Mouse (Mus musculus) G1E-ER4 (cell line): ENCODE results near the gene Ube2d2b. TPM values are rescaled to one million over a fixed set of nuclear protein-coding genes. Genes with fewer than 3 reads are reported as not detected.

Experiments used
- GATA1 ChIP-seq: IDR thresholded peaks from one replicate; pipeline ENCODE4 v1.8.0; 2012; ENCODE audit warnings: low read length, inconsistent platforms
- polyA plus RNA-seq: library from polyadenylated mRNA; stranded (reverse); fragments of >175 nt; gene quantifications from 2 replicates; pipeline ENCODE4 v1.2.3, GENCODE M21; 2012

Ube2d2b gene
- polyA plus RNA-seq, 1 experiment, result not detected

DNA sequence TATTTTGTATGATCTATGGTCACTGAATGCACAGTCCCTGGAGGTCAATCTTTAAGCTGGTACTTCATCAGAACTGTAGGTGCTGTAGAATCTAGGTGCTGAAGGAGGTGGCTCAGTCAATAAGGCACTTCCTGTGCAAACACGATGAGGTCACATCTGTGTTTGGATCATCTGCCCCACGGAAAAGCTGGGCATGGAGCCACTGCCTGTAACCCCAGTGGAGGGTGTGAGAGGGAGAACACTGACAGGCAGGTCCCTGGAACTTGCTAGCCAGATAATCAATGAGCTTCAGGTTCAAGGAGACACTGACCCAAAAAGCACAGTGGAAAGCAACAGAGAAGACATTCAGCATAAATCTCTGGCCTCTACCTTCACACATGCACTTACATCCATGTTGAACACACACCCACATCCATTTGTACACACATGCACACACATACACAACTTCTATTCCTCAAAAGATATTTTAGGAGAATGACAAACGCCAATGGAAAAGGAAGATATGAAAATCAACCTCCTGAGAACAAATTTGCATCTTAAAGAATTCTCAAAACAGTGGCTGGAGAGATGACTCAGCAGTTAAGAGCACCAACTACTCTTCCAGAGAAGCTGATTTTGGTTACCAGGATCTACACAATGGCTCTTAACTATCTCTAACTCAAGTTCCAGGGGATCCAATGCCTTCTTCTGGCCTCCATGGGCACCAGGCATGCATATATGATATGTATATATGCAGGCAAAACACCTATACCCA is 9.2 kb downstream of the Ube2d2b start:
- TF ChIP-seq GATA1, result no peak

DNA sequence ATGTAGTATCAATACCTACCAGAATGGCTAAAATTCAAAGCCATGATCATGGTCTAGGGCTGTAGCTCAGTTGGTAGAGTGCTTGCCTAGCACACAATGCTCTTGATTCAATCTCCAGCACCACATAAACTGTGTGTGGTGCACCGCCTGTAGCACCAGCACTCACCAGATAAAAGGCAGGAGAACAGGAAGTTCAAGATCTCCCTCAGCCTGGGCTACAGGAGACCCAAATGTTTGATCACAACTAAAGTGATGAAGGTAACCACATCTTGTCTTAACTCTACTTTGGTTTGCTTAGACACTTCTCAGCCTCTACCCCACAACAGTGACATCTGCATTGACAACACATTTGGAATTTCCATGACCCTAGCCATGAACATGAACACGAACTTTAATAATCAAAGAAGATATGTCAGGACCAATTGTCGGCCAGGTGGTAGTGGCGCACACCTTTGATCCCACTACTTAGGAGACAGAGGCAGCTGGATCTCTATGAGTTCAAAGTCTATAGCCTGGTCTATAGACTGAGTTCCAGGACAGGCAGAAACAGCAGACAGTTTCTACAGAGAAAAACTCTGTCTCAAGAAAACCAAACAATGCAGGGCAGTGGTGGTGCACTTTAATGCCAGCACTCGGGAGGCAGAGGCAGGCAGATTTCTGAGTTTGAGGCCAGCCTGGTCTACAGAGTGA is 10.8 kb downstream of the Ube2d2b start:
- no peak for TF ChIP-seq GATA1

DNA sequence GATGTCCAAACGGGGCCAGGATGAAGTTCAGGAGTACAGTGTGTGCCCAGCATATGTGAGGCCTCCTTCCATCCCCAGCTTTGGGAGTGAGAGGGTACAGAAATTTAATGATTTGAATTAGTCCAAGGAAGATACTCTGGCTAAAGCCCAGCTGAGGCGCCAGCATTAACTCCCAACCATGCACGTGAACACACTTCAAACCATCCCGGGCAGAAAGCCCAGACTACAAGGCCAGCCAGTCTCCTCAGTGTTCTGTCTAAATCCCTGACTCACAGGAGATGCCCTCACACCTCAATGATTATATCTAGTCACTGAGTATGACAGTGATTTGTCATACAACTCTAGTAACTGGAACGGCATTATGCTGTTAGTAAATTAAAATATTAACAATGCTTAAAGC is 17.4 kb downstream of the Ube2d2b start:
- no peak for TF ChIP-seq GATA1

DNA sequence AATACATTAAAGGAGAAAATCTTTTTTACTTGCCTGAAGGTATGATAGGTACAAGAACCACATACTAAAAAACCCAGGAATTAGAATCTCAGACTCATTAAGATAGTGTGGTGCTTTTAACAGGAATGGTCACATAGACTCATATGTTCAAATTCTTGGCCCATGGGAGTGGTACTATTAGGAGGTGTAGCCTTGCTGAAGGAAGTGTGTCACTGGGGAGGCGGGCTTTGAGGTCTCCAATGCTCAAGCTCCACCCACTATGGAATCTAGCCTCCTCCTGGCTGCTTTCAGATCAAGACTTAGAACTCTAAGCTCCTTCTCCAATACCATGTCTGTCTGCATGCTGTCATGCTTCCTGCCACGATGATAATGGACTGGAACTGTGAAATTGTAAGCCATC is 17.9 kb downstream of the Ube2d2b start:
- TF ChIP-seq GATA1, result no peak

DNA sequence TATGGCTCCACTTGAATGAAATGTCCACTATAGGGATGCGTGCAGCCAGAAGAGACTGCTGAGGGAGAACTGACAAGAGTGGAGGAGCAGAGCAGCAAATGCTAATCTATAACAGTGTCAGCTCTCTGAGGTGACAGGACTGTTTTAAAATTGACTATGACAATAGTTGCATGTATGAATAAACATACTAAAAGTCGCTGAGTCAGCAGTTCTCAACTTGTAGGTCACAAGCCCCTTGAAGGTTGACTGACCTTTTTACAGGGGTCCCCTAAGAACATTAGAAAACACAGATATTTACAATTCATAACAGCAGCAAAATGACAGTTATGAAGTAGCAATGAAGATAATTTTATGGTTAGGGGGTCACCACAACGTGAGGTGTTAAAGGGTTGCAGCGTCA is 19.1 kb downstream of the Ube2d2b start:
- TF ChIP-seq GATA1, result no peak

DNA sequence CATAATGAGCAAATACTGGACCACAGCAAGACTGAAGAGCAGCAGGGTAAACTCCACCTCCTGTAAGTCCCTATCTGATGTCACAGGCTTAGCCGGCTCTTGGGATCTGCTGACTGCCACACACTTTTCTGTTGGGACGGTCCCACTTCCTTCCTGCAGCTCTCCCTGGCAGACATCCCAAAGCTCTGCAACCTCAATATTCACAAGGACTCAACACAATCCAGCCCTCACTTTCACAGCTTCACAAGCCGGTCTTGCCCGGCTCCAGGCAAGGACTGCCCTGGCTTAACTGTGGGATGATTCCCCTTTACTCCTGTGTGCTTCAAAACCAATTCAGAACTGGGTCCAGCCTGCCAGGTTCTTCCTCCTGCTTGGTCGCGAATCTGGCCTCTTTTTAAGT is 23.9 kb downstream of the Ube2d2b start:
- TF ChIP-seq GATA1, result no peak

DNA sequence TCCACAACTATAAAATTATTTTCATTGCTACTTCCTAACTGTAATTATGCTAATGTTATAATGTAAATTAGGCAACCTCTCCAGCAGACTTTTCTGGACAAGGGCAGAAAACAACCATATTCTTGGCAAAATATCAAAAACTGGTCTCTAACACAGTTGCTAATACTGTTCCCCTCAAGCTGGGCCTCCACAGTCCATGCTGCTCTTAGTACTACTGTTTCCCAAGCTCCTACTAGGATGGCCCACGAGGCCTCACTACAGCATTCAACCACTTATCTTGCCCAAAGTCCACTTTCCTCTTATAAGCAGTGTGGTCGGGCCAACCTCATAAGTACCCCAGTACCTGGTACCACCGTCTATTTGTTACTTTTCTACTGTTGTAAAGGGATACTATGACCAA is 24.7 kb downstream of the Ube2d2b start:
- no peak for TF ChIP-seq GATA1

DNA sequence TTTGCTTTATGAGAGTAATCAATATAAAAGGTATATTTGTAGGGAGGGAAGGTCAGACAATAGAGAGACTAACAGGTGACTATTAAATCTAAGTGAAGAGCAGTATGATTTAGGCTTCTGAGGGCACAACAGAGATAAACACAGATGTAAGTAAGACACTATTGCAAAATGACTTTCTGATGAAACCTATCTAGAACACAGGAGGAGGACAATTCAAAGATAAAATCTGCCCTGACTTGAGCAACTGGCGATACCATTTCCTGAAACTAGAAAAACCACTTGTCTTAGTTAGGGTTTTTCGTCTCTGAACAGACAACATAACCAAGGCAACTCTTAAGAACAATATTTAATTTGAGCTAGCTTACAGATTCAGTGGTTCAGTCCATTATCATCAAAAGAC is 25.6 kb downstream of the Ube2d2b start:
- no peak for TF ChIP-seq GATA1

DNA sequence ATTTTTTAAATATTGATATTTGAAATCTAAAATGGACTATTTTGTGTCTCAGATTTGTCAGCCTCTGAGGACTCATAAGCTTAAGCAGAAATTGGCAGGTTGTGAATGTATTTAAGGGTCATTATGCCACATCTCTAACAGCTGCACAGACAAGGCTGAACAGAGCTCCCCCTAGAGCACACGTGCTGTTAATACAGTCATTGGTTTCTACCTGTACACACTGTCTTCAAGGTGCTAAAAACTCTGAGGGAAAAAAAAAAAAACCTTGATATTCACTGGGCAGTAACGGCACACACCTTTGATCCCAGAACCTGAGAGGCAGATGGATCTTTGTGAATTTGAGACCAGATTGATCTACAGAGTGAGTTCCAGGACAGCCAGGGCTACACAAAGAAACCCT is 29.1 kb downstream of the Ube2d2b start:
- no peak for TF ChIP-seq GATA1

DNA sequence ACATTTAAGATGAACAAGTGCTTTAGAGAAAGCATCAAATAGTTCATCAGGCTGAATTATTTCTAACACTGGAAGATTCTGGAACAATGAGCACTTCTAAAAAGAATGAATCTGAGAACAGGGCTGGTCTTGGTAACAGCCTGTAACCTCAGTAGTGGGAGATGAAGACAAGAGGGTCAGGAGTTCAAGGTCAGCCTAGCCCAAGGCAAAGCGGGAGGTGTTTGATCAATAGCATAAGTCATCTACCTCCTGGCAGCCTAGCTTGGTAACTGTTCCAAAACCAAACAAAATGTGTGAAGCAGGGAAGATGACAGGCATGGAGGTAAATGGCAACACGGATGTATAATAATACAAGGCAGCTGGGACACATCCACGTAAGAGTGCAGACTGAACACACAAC is 34.1 kb downstream of the Ube2d2b start:
- TF ChIP-seq GATA1, result no peak

DNA sequence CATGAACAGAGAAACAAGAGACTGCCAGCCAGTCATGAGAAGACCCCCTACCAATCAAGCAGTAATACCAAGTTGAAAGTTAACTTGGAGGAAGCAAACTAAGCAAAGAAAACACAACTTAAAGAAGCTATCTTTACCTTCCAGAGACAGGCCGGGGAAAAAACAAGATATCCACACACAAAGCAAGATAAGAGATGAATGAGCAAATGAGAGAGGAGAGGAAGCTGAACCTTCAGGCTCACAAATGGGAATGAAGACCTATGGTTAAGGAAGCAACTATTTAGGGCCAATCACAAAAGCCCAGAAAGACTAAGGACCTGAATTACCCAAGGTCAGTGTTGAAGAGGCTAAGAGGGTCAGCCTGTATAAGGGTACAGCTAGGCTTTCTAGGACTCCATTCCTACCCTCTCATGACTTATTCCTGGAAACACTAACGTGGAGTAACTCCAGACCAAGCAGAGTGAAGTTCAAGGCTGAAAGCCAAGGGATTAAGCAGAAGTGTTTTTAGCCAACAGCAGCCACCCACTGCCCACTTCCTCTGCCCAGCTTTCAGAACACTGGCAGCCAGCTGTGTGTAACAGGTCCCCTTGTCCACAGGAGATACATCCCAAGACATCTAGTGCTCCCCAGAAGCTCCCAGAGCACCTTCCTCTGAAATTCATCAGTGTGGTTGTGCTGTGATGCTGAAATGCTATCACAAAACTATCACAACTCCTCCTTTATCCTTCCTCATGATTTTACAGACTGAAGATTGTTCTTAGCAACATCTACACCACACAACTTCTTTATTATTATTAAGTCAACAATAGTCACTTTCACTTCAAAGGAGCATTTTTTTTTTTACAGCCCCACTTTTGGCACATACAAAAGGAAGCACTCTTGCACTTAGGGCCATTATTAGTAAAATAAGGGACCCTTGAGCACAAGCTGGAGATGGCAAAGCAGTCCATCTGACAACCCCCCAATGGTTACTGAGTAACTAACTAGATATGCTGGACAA is 36.5 kb downstream of the Ube2d2b start:
- no peak for TF ChIP-seq GATA1

DNA sequence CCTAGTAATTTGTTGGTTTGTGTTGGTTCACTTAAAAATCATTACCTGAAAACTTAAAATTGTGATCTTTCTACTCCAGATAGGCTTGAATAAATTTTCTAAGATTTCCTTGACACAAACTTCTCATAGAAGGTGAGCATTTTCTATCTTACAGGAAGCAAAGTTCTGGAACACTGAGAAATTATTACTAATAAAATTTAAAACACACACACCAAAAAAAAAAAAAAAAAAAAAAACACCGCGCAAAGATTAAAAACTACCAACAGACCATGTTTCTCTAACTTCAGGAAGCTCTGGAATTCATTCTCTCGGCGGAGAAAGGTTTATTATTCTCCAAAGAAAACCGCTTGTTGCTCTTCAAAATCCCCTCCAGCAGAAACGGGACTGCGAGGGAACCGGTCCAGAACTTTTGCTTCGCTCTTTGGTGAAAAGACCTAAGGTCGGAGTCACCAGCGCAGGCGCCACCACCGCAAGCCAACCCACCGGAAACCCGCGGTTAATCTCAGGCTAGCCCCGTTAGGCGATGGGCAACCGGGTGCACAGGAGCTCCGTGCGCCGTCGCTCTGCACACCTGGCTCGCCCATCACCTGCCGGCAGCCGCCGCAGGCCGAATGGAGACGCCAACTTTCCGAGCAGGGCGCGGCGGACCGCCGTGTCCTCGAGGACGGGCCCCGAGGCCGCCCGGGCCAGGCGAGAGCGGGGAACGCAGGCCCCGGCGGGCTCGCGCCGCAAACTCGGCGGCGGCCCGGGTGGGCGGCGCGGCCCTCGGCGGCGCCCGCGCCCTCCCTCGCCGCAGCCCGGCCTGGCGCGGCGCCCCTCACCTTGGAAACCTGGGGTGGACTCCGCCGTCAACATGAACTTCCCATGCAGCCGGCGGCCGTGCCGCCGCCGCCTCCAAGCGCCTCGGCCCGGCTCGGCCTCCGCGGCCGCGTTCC is 38.3 kb downstream of the Ube2d2b start:
- TF ChIP-seq GATA1, result no peak

DNA sequence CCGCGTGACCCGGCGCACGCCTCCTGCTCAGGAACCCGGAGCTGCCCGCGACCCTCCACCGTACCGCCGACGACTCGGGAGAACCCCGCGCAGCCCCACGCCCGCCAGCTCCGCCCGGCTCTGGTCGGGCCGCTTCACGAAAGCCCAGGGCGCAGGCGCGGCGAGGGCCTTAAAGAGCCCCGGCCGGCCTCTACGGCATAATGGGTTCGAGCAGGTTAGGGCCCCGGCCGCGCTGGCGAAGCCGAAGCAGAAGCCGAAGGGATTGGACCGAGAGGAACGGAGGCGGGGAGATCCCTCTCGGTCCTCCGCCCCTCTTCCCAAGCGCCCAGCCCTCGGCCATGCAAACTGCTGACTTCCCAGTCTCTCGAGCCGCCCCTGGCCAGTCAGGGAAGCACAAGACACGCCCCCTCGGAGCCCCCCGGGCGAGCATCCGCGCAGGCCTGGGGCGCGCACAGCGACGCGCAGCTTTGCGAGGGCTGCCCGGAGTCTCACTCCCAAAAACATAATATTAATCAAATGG is 39.1 kb downstream of the Ube2d2b start:
- no peak for TF ChIP-seq GATA1

DNA sequence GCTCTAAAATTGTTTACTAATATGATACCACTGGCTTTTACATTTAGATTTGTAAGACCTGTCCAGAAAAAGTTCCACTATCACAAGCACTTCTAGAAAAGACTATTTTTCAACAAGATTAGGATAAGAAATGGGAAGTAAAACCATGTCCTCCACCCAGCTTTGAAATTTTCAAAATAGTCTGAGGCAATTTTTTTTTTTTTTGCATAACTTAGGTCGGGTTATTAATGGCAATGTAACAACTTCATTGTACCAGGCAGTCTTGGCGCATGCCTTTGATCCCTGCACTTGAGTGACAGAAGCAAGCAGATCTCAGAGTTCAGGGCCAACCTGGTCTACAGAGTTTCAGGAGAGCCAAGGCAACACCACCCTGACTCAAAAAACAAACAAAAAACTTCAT is 39.8 kb downstream of the Ube2d2b start:
- no peak for TF ChIP-seq GATA1

DNA sequence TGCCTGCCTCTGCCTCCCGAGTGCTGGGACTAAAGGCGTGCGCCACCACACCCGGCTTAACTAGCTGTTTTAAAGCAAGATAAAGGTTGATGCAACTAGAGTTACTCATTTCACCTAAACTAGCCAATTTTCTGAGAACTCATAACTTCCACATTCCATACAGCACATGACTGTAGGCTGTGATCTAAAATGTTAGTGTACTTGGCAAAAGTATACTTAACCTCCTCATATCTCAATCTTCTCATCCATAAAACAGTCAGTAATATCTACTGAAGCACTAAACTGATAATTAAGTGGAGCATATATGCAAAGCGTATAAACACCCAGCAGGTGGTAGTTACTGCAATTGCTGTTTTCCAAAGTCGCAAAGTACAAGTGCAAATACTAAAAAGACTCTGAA is 43.4 kb downstream of the Ube2d2b start:
- no peak for TF ChIP-seq GATA1
